22 mouse cellular contexts compared by ENCODE assay signal in genomic region chr11:64841092-64841491, GRCm38 (mm10).
A peak's percentile ranks its signal among the peaks of the same experiment; 100 is the strongest.
DNase-seq lines count a peak whose midpoint lies in the region; ATAC-seq and TF ChIP-seq lines count a peak whose summit lies in the region.
"Had no signal": no experiment of that assay in that cellular context is flagged by ENCODE, and none has a peak within 500 bp of the region (broad histone marks: within the 10 kb centered on the region; RNA-seq: fewer than 3 reads in every experiment).

No protein-coding gene starts in this region.

- peaks cover 2% of the 10 kb centered on the region for H3K4me1 ChIP-seq in intestine, embryonic 15.5 days (replicated peaks)
- no peaks in the 10 kb centered on the region for H3K4me1 ChIP-seq in intestine, postnatal 0 days (replicated peaks; ENCODE audit: control insufficient read depth, insufficient read depth, low read length)
- H3K4me1 ChIP-seq in liver, embryonic 12.5 days: peaks cover 56% of the 10 kb centered on the region
- H3K4me1 ChIP-seq: hindbrain, embryonic 13.5 days; midbrain, embryonic 13.5 days had no signal

- ATAC-seq in intestine, embryonic 15.5 days: peak; percentile 36; the same call in 1 of the 2 replicates
- no peak for ATAC-seq in intestine, postnatal 0 days
- peak; percentile 80 for ATAC-seq in erythroblast, adult 5-6 weeks (replicated peaks; ENCODE audit: low FRiP score, poor library complexity, severe bottlenecking)
- ATAC-seq in liver, embryonic 12.5 days: peak; percentile 95
- peak; percentile 74 for ATAC-seq in megakaryocyte progenitor cell, adult 5-6 weeks (replicated peaks; ENCODE audit: poor library complexity)
- ATAC-seq: midbrain, embryonic 13.5 days had no signal

- WGBS in intestine, embryonic 15.5 days: 87% methylated on average over 2 of the region's 2 CpGs
- whole genome bisulfite sequencing in intestine, postnatal 0 days: 76% methylated on average over 2 of the region's 2 CpGs
- WGBS in liver, embryonic 12.5 days (ENCODE audit: insufficient replicate concordance): 23% methylated on average over 2 of the region's 2 CpGs

- H3K27me3 ChIP-seq in intestine, embryonic 15.5 days (replicated peaks): no peaks in the 10 kb centered on the region
- no peaks in the 10 kb centered on the region for H3K27me3 ChIP-seq in intestine, postnatal 0 days (replicated peaks; ENCODE audit: control insufficient read depth, insufficient read depth, low read length)
- no peaks in the 10 kb centered on the region for H3K27me3 ChIP-seq in liver, embryonic 12.5 days (replicated peaks)
- H3K27me3 ChIP-seq: hindbrain, embryonic 13.5 days; midbrain, embryonic 13.5 days had no signal

- no peak for TF ChIP-seq CTCF in intestine, postnatal 0 days (IDR thresholded peaks at IDR 0.05; ENCODE audit: low read depth)

- H3K4me2 ChIP-seq in intestine, embryonic 15.5 days (replicated peaks): no peak overlapping the region
- no peak overlapping the region for H3K4me2 ChIP-seq in intestine, postnatal 0 days (replicated peaks; ENCODE audit: low read depth)
- peak overlapping the region; percentile 41 for H3K4me2 ChIP-seq in liver, embryonic 12.5 days
- H3K4me2 ChIP-seq: hindbrain, embryonic 13.5 days; midbrain, embryonic 13.5 days had no signal

- H3K27ac ChIP-seq in intestine, embryonic 15.5 days: no peak overlapping the region
- no peak overlapping the region for H3K27ac ChIP-seq in intestine, postnatal 0 days (ENCODE audit: low read depth, low read length)
- H3K27ac ChIP-seq in liver, embryonic 12.5 days: peak overlapping the region; percentile 86
- H3K27ac ChIP-seq: forebrain, embryonic 10.5 days; heart, adult 2 months; hindbrain, embryonic 13.5 days; macrophage; midbrain, embryonic 13.5 days had no signal

- H3K36me3 ChIP-seq in intestine, embryonic 15.5 days: no peaks in the 10 kb centered on the region
- H3K36me3 ChIP-seq in intestine, postnatal 0 days (ENCODE audit: control insufficient read depth, insufficient read depth): no peaks in the 10 kb centered on the region
- H3K36me3 ChIP-seq in liver, embryonic 12.5 days: no peaks in the 10 kb centered on the region
- H3K36me3 ChIP-seq: forebrain, embryonic 10.5 days; hindbrain, embryonic 13.5 days; midbrain, embryonic 13.5 days had no signal

- no peak overlapping the region for H3K4me3 ChIP-seq in intestine, embryonic 15.5 days (replicated peaks)
- no peak overlapping the region for H3K4me3 ChIP-seq in intestine, postnatal 0 days (ENCODE audit: low read depth, low read length)
- H3K4me3 ChIP-seq in liver, embryonic 12.5 days: no peak overlapping the region
- H3K4me3 ChIP-seq: forebrain, embryonic 10.5 days; heart, adult 2 months; hindbrain, embryonic 13.5 days; midbrain, embryonic 13.5 days had no signal

- H3K9me3 ChIP-seq in intestine, embryonic 15.5 days: no peaks in the 10 kb centered on the region
- H3K9me3 ChIP-seq in intestine, postnatal 0 days (ENCODE audit: control insufficient read depth): no peaks in the 10 kb centered on the region
- no peaks in the 10 kb centered on the region for H3K9me3 ChIP-seq in liver, embryonic 12.5 days (replicated peaks)
- H3K9me3 ChIP-seq: forebrain, embryonic 10.5 days; hindbrain, embryonic 13.5 days; midbrain, embryonic 13.5 days had no signal

- DNase-seq in Muller cell, postnatal 12 days (ENCODE audit: inconsistent ontology term): no peak
- DNase-seq in MN1 (ENCODE audit: low spot score): no peak
- DNase-seq in right cerebral cortex, postnatal 25 days: no peak
- DNase-seq: adrenal gland, adult 8-10 months; cerebellum, adult 8-10 months; cerebellum, postnatal 36 days; gastrocnemius, postnatal 36 days; heart, adult 2 months; kidney, postnatal 25 days; layer of hippocampus, adult 9-11 months; right cerebral cortex, postnatal 14 days; spleen, adult 18-20 months; thymus, postnatal 36 days had no signal

- no peak overlapping the region for H3K9ac ChIP-seq in intestine, embryonic 15.5 days
- no peak overlapping the region for H3K9ac ChIP-seq in intestine, postnatal 0 days (ENCODE audit: low read depth, low read length)
- H3K9ac ChIP-seq in liver, embryonic 12.5 days: peak overlapping the region; percentile 22; the same call in 1 of the 2 replicates
- H3K9ac ChIP-seq: hindbrain, embryonic 13.5 days; midbrain, embryonic 13.5 days had no signal
